In genomic region chr16:96280719-96281605, GRCm38 (mm10) we compare ENCODE assay signal across 9 mouse cellular contexts. TPM values are rescaled to one million over a fixed set of nuclear protein-coding genes. Genes with fewer than 3 reads are reported as not detected.
DNase-seq lines count a peak whose midpoint lies in the region; ATAC-seq and TF ChIP-seq lines count a peak whose summit lies in the region.
"Had no signal": no experiment of that assay in that cellular context is flagged by ENCODE, and none has a peak within 500 bp of the region (broad histone marks: within the 10 kb centered on the region; RNA-seq: fewer than 3 reads in every experiment).

No protein-coding gene starts in this region.

- no peak for TF ChIP-seq CTCF in heart, adult 2 months (IDR thresholded peaks at IDR 0.05)
- no peak for TF ChIP-seq CTCF in kidney, adult 2 months (conservative IDR thresholded peaks at IDR 0.05; ENCODE audit: insufficient read depth, insufficient read length, low read depth, low read length)

- ATAC-seq in granulocyte monocyte progenitor cell, adult 5-6 weeks (replicated peaks; ENCODE audit: poor library complexity, severe bottlenecking) = peak; percentile 72
- ATAC-seq in neural tube, embryonic 13.5 days (ENCODE audit: low read depth) = peak; percentile 83
- ATAC-seq in erythroblast, adult 5-6 weeks (replicated peaks; ENCODE audit: low FRiP score, poor library complexity, severe bottlenecking) = no peak

- no peaks in the 10 kb centered on the region for H3K4me1 ChIP-seq in heart, adult 2 months (ENCODE audit: control insufficient read depth, insufficient read depth, low read length)
- peaks cover 8% of the 10 kb centered on the region; the same call in 1 of the 2 replicates for H3K4me1 ChIP-seq in kidney, adult 2 months (ENCODE audit: control insufficient read depth, insufficient read depth, low read length)
- H3K4me1 ChIP-seq in limb, embryonic 10.5 days = peaks cover 18% of the 10 kb centered on the region
- H3K4me1 ChIP-seq in neural tube, embryonic 13.5 days (replicated peaks) = peaks cover 35% of the 10 kb centered on the region

- peak; percentile 14 to 22 for DNase-seq in heart, adult 2 months
- DNase-seq in heart, postnatal 25 days (ENCODE audit: low spot score) = no peak
- DNase-seq in cerebellum, postnatal 4 days (ENCODE audit: low spot score in 2 of 2) = peak; percentile 33 to 65
- DNase-seq in kidney, adult 2 months = peak; percentile 62
- DNase-seq in limb, embryonic 10.5 days (ENCODE audit: low spot score) = peak; percentile 72

- no peak for TF ChIP-seq POLR2A in heart, adult 2 months (IDR thresholded peaks at IDR 0.05; ENCODE audit: insufficient read depth, low read depth, low read length)
- TF ChIP-seq POLR2A in kidney, adult 2 months (IDR thresholded peaks at IDR 0.05; ENCODE audit: low read depth, low read length) = no peak

- no peak overlapping the region for H3K4me3 ChIP-seq in heart, adult 2 months
- no peak overlapping the region for H3K4me3 ChIP-seq in kidney, adult 2 months (ENCODE audit: insufficient read depth, low read depth, low read length)
- H3K4me3 ChIP-seq in limb, embryonic 10.5 days = peak overlapping the region; percentile 46
- peak overlapping the region; percentile 57 for H3K4me3 ChIP-seq in neural tube, embryonic 13.5 days

- no peak overlapping the region for H3K27ac ChIP-seq in heart, adult 2 months
- no peak overlapping the region for H3K27ac ChIP-seq in kidney, adult 2 months (ENCODE audit: insufficient read depth, low read depth, low read length)
- H3K27ac ChIP-seq in limb, embryonic 10.5 days = no peak overlapping the region
- H3K27ac ChIP-seq in neural tube, embryonic 13.5 days (replicated peaks) = peak overlapping the region; percentile 59

- no peak for TF ChIP-seq EP300 in heart, adult 2 months (IDR thresholded peaks at IDR 0.05; ENCODE audit: insufficient read depth, low read depth, low read length)

- H3K4me2 ChIP-seq in neural tube, embryonic 13.5 days = peak overlapping the region; percentile 95

- no peaks in the 10 kb centered on the region for H3K79me2 ChIP-seq in heart, adult 2 months (replicated peaks; ENCODE audit: control insufficient read depth, insufficient read depth, low read length)

- no peaks in the 10 kb centered on the region for H3K36me3 ChIP-seq in heart, adult 2 months (ENCODE audit: control insufficient read depth, insufficient read depth, low read length)
- H3K36me3 ChIP-seq in kidney, adult 2 months (ENCODE audit: control insufficient read depth, insufficient read depth, low read length) = no peaks in the 10 kb centered on the region
- no peaks in the 10 kb centered on the region for H3K36me3 ChIP-seq in limb, embryonic 10.5 days
- H3K36me3 ChIP-seq in neural tube, embryonic 13.5 days = no peaks in the 10 kb centered on the region

- WGBS in heart, adult 2 months = 5% methylated on average over 38 of the region's 38 CpGs
- 14% methylated on average over 38 of the region's 38 CpGs for WGBS in kidney, adult 2 months
- WGBS in limb, embryonic 10.5 days = 3% methylated on average over 38 of the region's 38 CpGs
- under 1% methylated on average over 38 of the region's 38 CpGs for WGBS in neural tube, embryonic 13.5 days

- intact Hi-C loops in heart, adult 2 months (cut with DNase I) = no loop called here
- intact Hi-C loops in heart, postnatal 25 days (cut with DNase I) = no loop called here

- no peaks in the 10 kb centered on the region for H3K9me3 ChIP-seq in limb, embryonic 10.5 days (replicated peaks)
- no peaks in the 10 kb centered on the region for H3K9me3 ChIP-seq in neural tube, embryonic 13.5 days

- H3K9ac ChIP-seq in heart, adult 2 months (ENCODE audit: low read depth, low read length) = no peak overlapping the region
- peak overlapping the region; percentile 78 for H3K9ac ChIP-seq in neural tube, embryonic 13.5 days

- no peaks in the 10 kb centered on the region for H3K27me3 ChIP-seq in heart, adult 2 months (ENCODE audit: control insufficient read depth, insufficient read depth, low read length)
- H3K27me3 ChIP-seq in kidney, adult 2 months (replicated peaks; ENCODE audit: control insufficient read depth, insufficient read depth, low read length) = no peaks in the 10 kb centered on the region
- peaks cover 51% of the 10 kb centered on the region for H3K27me3 ChIP-seq in limb, embryonic 10.5 days (ENCODE audit: low read depth, poor library complexity, severe bottlenecking)
- peaks cover 26% of the 10 kb centered on the region for H3K27me3 ChIP-seq in neural tube, embryonic 13.5 days

RNA-seq across cellular contexts. Expression of gene B3galt5, which starts 45.4 kb away (rescaled TPM):
- total RNA-seq in heart, adult 2 months (2021) = not detected
- polyA plus RNA-seq in heart, adult 2 months (2012; rRNA removed) = 0.03 TPM in 1 of 2 replicates, not detected in the other
- not detected for total RNA-seq in heart, postnatal 25 days (2021)
- total RNA-seq in granulocyte monocyte progenitor cell, adult 5-6 weeks (2014; fragmentation: Nextera tagmentation) = 0.21 and 0.36 TPM in 2 replicates
- 0.39 and 4.3 TPM in 2 replicates for total RNA-seq in granulocyte monocyte progenitor cell, adult 5-6 weeks (2017)
- polyA plus RNA-seq in kidney, adult 2 months (2012; rRNA removed) = 9.7 and 10.3 TPM in 2 replicates
- polyA plus RNA-seq in limb, embryonic 10.5 days (2016; fragmentation: Nextera tagmentation; extraction: Ambion mirVana) = 0.16 TPM in 1 of 2 replicates, not detected in the other
- polyA plus RNA-seq in neural tube, embryonic 13.5 days (2015; fragmentation: Nextera tagmentation; extraction: Ambion mirVana) = 2.3 and 3.0 TPM in 2 replicates
- total RNA-seq in erythroblast, adult 5-6 weeks (2015; ENCODE audit: low replicate concordance) = not detected in 2 replicates
- not detected in 2 replicates for total RNA-seq in erythroblast, adult 5-6 weeks (2017; ENCODE audit: low replicate concordance)
- polyA plus RNA-seq: testis, adult 2 months had no signal

Comparison
In these comparisons a context has a peak if more than half of its experiments do, and no peak if none do; other contexts are left out.
1. H3K4me3 ChIP-seq: peak in limb, embryonic 10.5 days (single experiment) and neural tube, embryonic 13.5 days (single experiment); none in heart, adult 2 months (single experiment) and kidney, adult 2 months (single experiment).